Mouse (Mus musculus): ENCODE measurements around the gene Trim67.

DNA sequence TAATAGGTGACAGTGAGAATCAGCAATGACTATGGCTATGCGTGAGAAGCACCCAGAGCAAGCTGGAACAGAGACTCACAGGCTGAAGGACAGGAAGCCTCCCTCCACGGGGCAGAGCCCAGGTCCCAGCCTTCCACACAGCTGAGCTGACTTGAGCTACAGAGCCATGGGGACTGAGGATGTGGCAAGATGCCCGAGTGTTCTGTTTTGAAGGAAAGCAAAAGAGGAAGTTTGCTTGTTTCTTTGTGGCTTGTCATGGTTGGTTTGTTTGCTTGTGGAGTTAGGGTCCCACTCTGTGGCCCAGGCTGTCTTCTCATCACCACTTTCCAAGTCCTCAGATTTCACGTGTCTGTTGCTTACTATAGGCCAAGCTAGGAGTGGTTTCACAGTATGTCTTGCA, 2.2 kb upstream of the Trim67 start:
- no peak for TF ChIP-seq POLR2A (IDR thresholded peaks at IDR 0.05; ENCODE audit: control insufficient read depth, extremely low read depth, insufficient read depth, low read length, poor library complexity)
- no peak for TF ChIP-seq CTCF (IDR thresholded peaks at IDR 0.05; ENCODE audit: borderline replicate concordance, control insufficient read depth, extremely low read depth, insufficient read depth, low read length, poor library complexity)

Measured in thymus, adult 2 months (tissue).